Mouse (Mus musculus): ENCODE measurements around the gene Cpeb1.
A peak's percentile ranks its signal among the peaks of the same experiment; 100 is the strongest.

- peak; percentile 73 for TF ChIP-seq CTCF (IDR thresholded peaks at IDR 0.05)
- TF ChIP-seq EP300 (IDR thresholded peaks at IDR 0.05), result no peak
These were observed 113.7 kb downstream of the Cpeb1 start for GRCm38 (mm10) chr7:81341563-81341962.
